Mouse (Mus musculus) midbrain, postnatal 0 days (tissue): ENCODE measurements at regions not wholly inside any gene's neighbourhood (a gene's known extent, or its start where the extent isn't known, plus 50 kb on each side); places are given as distances from the start of the nearest gene placed in this dataset.

Experiments used
- ATAC-seq: fragments of 200-750 bp; cut with Nextera tagmentation; 2 replicates; pipeline ENCODE4 v1.8.0; 2017; ENCODE audit warnings: moderate number of reproducible peaks, mild to moderate bottlenecking, moderate TSS enrichment, moderate library complexity; ENCODE audit not compliant: low FRiP score
- DNase-seq: peaks from one replicate; pipeline ENCODE4 v3.0.0-alpha.2; 2015; ENCODE audit warnings: low spot score
- H3K27ac ChIP-seq: fragments of 300-500 bp; sonication (generic); 2 replicates; pipeline ENCODE4 v1.5.1; 2014; ENCODE audit warnings: low read depth, mild to moderate bottlenecking, low read length, mixed read lengths
- H3K27me3 ChIP-seq: fragments of 300-500 bp; sonication (generic); 2 replicates; pipeline ENCODE4 v1.6.1; 2014; ENCODE audit warnings: low read length, control low read depth, mixed read lengths; ENCODE audit not compliant: insufficient read depth
- H3K36me3 ChIP-seq: fragments of 300-500 bp; sonication (generic); 2 replicates; pipeline ENCODE4 v1.6.1; 2014; ENCODE audit warnings: low read length, control low read depth, mixed read lengths; ENCODE audit not compliant: insufficient read depth
- H3K4me1 ChIP-seq: fragments of 300-500 bp; sonication (generic); 2 replicates; pipeline ENCODE4 v1.6.1; 2014; ENCODE audit warnings: mild to moderate bottlenecking, control low read depth, antibody characterized with exemption, low read length, mixed read lengths; ENCODE audit not compliant: insufficient read depth
- H3K4me2 ChIP-seq: fragments of 300-500 bp; sonication (generic); 2 replicates; pipeline ENCODE4 v1.6.1; 2014; ENCODE audit warnings: low read depth, mild to moderate bottlenecking, low read length, mixed read lengths; ENCODE audit not compliant: poor library complexity, severe bottlenecking
- H3K4me3 ChIP-seq: fragments of 300-500 bp; sonication (generic); 2 replicates; pipeline ENCODE4 v1.5.1; 2014; ENCODE audit warnings: low read depth, mild to moderate bottlenecking, low read length, moderate library complexity
- H3K9ac ChIP-seq: fragments of 300-500 bp; sonication (generic); replicated peaks from 2 replicates; pipeline ENCODE4 v1.6.1; 2014; ENCODE audit warnings: mild to moderate bottlenecking, low read length, moderate library complexity, mixed read lengths; ENCODE audit not compliant: poor library complexity, severe bottlenecking
- H3K9me3 ChIP-seq: fragments of 300-500 bp; sonication (generic); 2 replicates; pipeline ENCODE4 v1.6.1; 2016; ENCODE audit warnings: low read length, control low read depth
- CTCF ChIP-seq: IDR thresholded peaks from 2 replicates; pipeline ENCODE4 v1.5.1; 2016; ENCODE audit warnings: antibody characterized with exemption, mild to moderate bottlenecking
- WGBS: fragments of 180-500 bp; shearing (Covaris S2); extraction: QIAGEN DNeasy Blood & Tissue Kit; methylation state at CpG from one replicate; pipeline ENCODE4 v1.1.7; 2014; 5-methylcytosine and 5-hydroxymethylcytosine counted together

DNA sequence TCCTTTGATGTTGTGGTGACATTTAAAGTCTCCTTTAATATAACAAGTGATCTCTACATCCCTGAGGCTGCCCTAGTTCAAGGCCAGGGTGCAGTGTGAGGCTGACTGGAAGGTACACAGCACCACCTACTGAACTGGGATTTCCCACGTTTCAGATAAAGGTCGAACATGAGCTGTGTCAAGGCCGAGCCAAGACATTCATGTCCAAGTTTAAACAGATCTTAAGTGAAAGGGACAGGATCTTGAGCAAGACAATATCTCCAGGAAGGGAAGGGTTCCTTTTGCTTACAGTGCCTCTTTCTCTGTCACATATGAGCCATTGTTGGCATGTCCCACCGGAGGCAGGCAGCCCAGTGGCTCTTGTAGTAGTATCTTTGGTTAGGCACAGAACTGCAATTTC is 343.0 kb downstream of the Mctp2 start:
- no peak overlapping the region for H3K9ac ChIP-seq
- WGBS: 78% methylated on average over 4 of the region's 4 CpGs
- H3K4me2 ChIP-seq: no peak overlapping the region
- H3K4me1 ChIP-seq: no peaks in the 10 kb centered on the region
- no peaks in the 10 kb centered on the region for H3K9me3 ChIP-seq
- DNase-seq: no peak
- no peak overlapping the region for H3K4me3 ChIP-seq
- ATAC-seq: no peak
- no peaks in the 10 kb centered on the region for H3K27me3 ChIP-seq
- H3K27ac ChIP-seq: no peak overlapping the region
- no peaks in the 10 kb centered on the region for H3K36me3 ChIP-seq
- peak; percentile 42 for TF ChIP-seq CTCF

DNA sequence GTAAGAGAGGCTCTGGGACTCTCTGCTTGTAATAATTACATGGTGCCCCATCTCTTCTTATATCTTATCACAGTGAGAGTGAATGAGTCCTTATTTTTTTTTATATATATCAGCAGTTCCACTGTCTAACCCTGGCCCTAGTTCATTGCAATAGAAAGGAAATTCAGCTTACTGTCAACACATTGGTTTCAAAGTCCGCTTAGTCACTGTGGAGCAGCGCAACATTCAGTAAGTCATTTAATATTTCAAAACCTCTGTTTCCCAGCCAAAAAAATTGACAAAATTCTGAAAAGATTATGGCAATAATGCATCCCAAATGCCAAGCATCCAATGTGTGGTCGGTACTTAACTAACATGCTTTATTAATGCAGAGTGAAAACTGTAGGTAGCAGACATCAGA is 343.6 kb downstream of the Mctp2 start:
- WGBS: 93% methylated on average over 3 of the region's 3 CpGs
- H3K9ac ChIP-seq: no peak overlapping the region
- TF ChIP-seq CTCF: no peak
- H3K4me2 ChIP-seq: no peak overlapping the region
- no peaks in the 10 kb centered on the region for H3K27me3 ChIP-seq
- no peak overlapping the region for H3K4me3 ChIP-seq
- no peaks in the 10 kb centered on the region for H3K4me1 ChIP-seq
- DNase-seq (no peak), ATAC-seq (no peak)
- H3K27ac ChIP-seq: no peak overlapping the region
- no peaks in the 10 kb centered on the region for H3K36me3 ChIP-seq
- no peaks in the 10 kb centered on the region for H3K9me3 ChIP-seq

DNA sequence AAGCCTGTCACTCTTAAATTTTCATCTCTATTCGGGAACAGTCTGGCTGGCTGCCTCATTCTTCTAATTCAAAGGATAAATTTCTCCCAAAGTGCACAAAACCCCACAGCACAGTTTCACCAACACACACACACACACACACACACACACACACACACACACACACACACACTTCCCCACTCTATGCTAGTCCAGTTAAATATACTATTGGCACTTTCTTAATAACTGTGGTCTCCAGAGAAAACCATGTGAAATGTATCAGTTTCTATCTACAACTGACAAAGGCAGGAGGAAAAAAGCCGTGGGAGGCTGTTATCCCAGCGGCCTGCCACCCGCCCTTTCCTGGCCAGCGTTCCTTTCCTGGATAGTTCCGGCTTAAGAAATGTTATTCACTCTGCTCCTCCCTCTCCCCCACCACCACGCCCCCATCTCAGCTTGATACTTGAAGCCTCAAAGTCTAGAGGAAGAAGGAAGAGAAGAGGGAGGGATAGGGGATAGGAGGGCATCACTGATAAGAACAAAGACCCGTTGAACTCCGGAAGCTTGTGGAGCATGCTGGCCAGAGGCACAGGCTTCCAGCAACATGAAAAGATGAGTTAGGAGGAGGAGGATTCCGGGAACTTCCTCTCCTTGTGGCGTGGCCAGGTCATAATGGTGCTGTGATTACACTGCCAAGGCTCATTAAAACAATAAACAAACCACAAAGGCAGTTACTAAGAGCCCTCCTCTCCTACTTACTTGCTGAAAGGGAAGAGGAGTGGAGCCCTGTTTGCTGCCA is 345.8 kb downstream of the Mctp2 start:
- WGBS: 2% methylated on average over 11 of the region's 11 CpGs
- Histone ChIP-seq H3K27ac (no peak overlapping the region), H3K36me3 (no peaks in the 10 kb centered on the region), H3K4me3 (no peak overlapping the region), H3K9ac (no peak overlapping the region; the same call in 1 of the 2 replicates), H3K27me3 (no peaks in the 10 kb centered on the region), H3K9me3 (no peaks in the 10 kb centered on the region), H3K4me1 (no peaks in the 10 kb centered on the region), H3K4me2 (peak overlapping the region; percentile 30)
- no peak for TF ChIP-seq CTCF
- ATAC-seq: peak; percentile 75
- peak; percentile 51 for DNase-seq

DNA sequence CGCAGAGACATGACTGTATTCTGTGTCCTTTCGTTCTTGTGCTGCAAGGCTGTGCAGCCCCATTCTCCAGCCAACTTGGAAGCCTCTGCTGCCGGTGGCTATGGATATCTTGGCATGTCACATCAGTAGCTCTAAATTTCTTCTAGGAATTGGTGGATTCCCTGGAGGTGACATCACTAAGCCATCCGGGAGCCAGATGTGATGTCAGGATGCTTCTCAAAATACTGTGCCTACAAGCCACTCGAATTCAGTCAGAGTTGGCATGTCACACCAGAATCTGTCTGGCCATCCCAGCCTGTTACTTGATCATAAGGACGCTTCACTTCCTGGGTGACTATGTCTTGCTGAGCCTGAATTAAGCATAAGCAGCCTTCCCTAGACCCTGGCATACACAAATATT is 359.9 kb downstream of the Mctp2 start:
- no peak for DNase-seq
- no peak for ATAC-seq
- Histone ChIP-seq H3K4me1 (no peaks in the 10 kb centered on the region), H3K27ac (no peak overlapping the region), H3K4me2 (no peak overlapping the region), H3K36me3 (no peaks in the 10 kb centered on the region), H3K4me3 (no peak overlapping the region), H3K9me3 (no peaks in the 10 kb centered on the region), H3K9ac (no peak overlapping the region), H3K27me3 (no peaks in the 10 kb centered on the region)
- TF ChIP-seq CTCF: no peak
- 88% methylated on average over 6 of the region's 6 CpGs for WGBS

DNA sequence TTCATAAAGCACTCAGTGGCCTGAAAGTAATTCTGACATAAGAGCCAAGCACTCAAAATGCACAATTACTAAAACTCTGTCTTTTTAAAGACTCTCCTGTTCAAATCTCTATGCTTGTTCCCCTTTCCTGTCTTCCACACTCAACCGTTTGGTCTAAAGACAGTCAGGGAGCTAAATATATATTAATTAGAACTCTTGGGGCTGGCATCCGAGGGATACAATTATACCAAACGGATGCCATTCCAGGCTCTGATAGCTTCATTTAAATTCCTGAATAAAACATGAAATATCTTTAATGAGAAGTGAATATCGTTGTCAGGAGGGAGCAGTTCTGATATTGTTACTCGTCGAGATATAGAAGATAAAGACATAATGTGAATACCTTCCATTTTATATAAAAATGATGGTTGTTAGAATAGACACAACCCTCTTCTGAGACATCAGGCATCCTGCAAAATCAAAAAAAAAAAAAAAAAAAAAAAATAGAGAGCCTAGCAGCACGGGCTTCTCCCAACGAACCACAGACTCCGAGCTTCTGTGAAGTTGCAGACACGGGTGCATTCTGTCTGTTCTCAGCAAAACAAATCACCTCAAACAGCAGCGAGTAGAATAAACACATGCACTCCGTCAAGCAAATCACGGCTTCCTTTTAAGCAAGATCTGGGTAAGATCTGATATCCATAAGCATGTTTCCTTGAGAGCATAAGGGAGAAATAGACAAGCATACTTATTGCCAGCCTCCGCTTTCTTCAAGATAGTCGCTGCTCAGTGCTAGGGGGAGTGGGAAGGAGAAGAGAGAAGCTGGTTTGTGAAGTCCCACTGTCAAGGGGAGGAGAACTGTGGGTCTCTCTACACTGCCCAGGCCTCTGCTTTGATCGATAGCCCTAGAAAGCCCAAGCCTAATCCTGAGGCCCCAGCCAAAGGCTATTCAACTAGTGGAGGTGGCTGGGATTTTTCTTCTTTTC is 363.0 kb downstream of the Mctp2 start:
- Histone ChIP-seq H3K9me3 (no peaks in the 10 kb centered on the region), H3K36me3 (no peaks in the 10 kb centered on the region), H3K9ac (no peak overlapping the region), H3K4me2 (peak overlapping the region; percentile 16; the same call in 1 of the 2 replicates), H3K27ac (no peak overlapping the region), H3K27me3 (no peaks in the 10 kb centered on the region), H3K4me3 (no peak overlapping the region), H3K4me1 (no peaks in the 10 kb centered on the region)
- DNase-seq: no peak
- WGBS: 26% methylated on average over 16 of the region's 16 CpGs
- no peak for TF ChIP-seq CTCF
- no peak for ATAC-seq

DNA sequence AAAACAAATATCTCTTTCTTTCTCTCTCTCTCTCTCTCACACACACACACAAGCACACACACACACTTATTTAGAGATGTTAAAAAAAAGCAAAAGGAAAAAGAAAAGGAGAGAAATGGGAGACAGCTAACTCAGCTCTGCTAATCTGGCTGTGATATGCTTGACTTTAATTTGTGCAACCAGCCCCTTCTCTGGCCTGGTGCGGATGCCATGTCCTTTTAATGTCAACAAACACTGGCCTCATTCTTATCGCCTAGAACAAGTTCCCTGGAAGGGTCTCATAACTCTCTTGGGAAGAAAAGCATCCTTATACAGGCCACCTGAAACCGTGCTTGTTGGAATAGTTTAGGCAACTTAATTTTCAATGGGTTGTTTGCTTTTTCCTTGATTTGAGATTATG is 368.7 kb downstream of the Mctp2 start:
- 77% methylated on average over 3 of the region's 3 CpGs for WGBS
- H3K4me1 ChIP-seq: no peaks in the 10 kb centered on the region

More for the DNA sequence above, 368.7 kb downstream of the Mctp2 start:
- H3K4me3 ChIP-seq: no peak overlapping the region
- H3K9me3 ChIP-seq: no peaks in the 10 kb centered on the region
- TF ChIP-seq CTCF: no peak
- H3K27ac ChIP-seq: no peak overlapping the region
- H3K9ac ChIP-seq: no peak overlapping the region
- no peaks in the 10 kb centered on the region for H3K27me3 ChIP-seq
- no peak for DNase-seq
- H3K36me3 ChIP-seq: no peaks in the 10 kb centered on the region
- no peak overlapping the region for H3K4me2 ChIP-seq
- ATAC-seq: no peak
